Mouse (Mus musculus) right cerebral cortex, postnatal 14 days (tissue): ENCODE data around the gene Lamc1.

Experiments used
- DNase-seq: peaks from one replicate; pipeline ENCODE4 v3.0.0; 2022

The Lamc1 gene

DNA sequence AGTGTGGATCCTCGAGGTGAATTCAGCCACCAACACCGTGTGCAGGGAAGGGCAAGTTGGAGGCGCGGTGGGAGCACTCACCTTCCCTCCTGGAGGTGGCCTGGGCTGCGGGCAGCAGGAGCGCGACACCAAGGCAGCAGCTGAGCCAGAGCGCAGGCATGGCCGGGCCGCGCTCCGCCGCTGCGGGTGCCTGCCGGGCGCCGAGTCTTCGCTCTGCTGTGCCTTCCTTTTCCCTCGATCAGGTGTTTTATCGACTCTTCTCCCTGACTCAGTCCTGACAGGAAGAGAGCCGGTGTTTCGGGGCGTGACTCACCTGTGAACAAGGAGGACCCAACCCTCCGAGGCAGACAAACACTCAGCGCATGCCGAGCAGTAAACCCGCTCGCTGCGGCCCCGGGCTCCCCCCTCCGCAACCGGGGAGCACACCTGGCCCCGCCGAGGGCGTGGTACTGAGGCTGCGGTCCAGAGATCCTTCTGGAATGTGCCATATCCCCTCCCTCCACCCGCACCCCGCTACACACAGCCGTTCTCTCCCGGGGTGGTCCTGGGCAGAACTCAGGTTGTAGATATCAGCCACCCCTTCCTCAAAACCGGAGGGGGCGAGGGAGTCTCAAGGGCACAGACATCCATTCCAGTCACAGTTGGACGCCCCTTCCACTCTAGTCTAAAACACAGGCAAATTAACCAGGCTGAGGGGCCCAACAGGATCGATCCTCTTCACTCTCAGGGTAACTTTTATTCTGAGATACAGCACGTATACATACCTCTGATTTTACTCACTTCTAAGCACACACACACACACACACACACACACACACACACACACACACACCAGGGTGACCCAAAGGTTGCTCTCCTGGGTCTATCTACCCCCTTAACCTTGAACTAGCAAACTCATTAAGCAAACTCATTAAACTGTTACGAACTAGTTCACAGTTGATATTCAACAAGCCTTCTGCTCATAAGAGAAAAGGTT, 146.5 kb downstream of the Lamc1 start, which contains the start of gene Lamc2:
Gene Lamc2, minus strand, starts transcription at position 620 of the 976 bp plus-strand sequence.
- DNase-seq: no peak

DNA sequence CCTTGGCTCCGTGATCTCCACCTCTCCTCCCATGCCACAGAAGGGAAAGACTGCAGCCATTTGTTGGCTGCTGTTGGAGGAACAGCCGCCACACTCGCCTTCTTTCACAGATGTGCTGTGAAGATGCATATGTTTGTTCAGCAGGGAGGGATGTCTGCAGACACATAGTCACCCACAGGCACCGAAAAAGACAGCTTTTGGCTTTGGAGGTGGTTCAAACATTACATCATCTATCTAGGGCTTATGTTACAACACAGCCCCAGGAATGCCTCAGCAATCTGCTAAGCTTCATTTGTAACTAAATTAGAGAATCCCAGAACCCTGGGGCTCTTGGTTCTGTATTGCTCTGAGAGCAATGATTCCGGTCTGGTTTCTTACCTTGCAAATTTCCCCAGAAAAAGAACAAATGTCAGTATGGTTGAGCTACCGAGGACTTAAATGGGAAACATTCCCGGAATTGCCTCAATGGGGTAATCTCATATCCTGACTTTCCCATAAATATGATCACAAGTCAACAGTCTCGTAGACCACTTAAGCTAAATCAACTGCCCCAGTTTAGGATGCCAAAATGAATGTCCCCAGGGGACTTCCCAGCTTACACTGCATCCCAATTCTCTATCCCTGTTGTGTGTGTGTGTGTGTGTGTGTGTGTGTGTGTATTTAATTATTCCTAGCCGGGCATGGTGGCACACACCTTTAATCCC, 151.8 kb downstream of the Lamc1 start:
- peak; percentile 26 for DNase-seq

DNA sequence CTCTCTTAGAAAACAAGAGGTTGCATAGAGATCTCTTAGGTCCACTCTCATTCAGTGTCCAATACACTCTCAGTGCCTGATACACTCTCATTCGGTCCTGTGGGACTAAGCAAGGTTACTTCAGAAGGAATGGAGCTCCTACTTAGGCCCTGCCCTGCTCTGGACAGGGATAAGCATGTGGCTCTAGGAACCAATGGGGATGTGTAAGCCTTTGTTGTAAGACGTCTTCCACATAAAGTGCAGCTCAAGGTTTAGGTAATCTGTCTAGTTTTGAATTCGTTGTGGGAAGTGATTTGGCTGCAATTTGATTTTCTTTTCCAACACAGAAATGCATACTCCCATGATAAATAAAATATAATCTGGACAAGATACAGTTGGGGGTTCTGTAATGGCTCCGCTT, 152.4 kb downstream of the Lamc1 start:
- no peak for DNase-seq

DNA sequence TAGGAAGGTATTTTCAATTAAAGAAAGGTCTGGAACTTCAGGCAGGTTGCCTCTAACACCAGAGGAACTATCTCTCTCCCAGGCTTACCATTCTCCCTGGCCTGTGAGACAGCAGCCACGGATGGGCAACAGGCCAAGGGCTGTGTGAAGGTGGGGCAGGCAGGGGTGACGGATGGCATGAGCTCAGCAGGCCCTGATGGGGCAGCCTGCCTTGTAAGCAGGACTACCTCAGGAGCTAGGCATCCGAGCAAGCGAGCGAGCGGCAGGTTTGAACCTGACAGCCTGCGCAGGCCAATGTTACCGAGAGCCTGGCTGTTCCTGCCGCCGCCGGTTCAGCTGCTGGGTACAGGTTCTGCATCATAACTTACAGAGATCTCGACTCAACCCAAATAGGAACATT, 157.8 kb downstream of the Lamc1 start:
- peak; percentile 42 for DNase-seq

DNA sequence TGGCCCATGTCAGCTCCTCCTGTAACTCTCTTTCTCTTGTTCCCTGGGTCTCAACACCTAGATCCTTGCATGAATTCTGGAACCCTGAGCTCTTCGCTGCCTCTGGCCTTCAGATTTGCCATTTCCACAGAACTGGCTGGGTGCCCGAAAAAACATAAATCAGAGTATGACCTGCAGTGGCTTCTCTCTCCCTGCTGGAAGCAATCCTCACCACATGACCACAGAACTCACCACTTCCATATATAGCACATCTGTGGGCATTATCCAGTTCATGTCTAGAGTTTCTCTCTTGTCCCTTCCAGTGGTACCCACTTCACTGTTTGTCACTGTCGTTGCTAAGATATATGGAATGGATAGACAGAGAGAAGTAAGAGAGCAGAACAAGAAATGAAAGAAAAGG, 159.3 kb downstream of the Lamc1 start:
- no peak for DNase-seq

DNA sequence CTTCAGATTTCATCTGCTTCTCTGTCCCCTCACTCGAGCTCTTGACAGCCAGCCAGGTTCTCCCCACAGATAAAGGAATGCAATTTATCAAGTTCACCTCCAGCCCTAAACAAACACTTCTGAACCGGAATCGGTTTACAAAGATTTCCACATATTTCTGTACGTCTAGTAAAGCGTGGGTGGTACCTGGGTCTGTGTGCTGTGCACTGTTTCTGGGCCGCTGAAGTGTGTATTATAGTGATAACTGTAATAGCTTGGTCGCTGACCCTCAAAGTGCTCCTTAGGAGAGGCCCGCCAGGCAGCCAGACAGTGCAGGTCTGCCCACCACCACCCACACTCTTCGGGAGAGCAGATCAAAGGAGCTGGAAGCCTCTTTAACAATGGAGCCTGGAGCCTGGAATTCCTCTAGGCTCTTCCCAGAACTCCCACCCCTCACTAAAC, 160.3 kb downstream of the Lamc1 start:
- no peak for DNase-seq

DNA sequence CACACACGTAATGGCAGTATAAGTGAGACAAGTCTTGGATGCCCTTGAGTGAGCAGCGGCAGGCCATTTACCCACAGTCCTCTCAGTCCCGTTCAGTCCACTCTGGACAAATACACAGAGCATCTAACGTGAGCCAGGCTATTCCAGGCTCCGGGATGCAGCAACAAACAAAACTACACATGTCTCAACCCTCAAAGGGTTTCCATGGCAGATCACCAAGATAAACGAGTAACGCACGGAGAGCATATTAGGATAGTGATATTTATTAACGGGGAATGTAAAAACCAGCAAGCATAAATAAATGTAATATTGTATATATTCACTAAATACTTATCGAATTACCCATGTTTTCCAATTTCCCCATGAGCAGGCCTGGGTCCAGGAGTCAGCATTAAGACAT, 161.6 kb downstream of the Lamc1 start:
- no peak for DNase-seq
